In the genomic region with DNA sequence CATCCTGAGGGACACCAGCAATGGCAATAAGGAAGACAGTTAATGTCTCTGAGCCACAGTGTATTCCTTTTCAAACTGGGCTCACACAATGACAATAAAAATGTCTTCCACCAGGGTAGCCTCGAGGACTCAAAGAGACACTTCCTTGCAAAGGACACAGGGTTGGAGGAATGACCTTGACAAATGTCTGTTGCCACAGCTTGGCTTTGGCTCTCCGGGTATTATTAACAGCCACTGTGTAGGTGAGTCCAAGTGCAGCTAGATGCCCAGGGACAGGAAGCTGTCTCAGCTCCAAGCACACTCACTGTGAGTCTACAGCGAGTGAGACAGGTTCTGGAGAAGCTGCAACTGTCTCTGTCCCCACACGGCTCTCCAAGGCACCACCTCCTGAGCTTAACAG, we compare ENCODE assay signal across 14 mouse cellular contexts.
"Had no signal": no experiment of that assay in that cellular context is flagged by ENCODE, and none has a peak within 500 bp of the region (broad histone marks: within the 10 kb centered on the region; RNA-seq: fewer than 3 reads in every experiment).

No protein-coding gene starts in this region.

- H3K27ac ChIP-seq: kidney, embryonic 15.5 days; limb, embryonic 13.5 days; liver, embryonic 15.5 days; midbrain, embryonic 12.5 days; neural tube, embryonic 13.5 days had no signal

- H3K36me3 ChIP-seq: kidney, embryonic 15.5 days; limb, embryonic 13.5 days; liver, embryonic 15.5 days; midbrain, embryonic 12.5 days; neural tube, embryonic 13.5 days had no signal

- DNase-seq: left cerebral cortex, postnatal 4 days; lung, embryonic 14.5 days; lung, postnatal 14 days; right cerebral cortex, postnatal 4 days; spleen, adult 18-20 months; thymus, adult 18-20 months; thymus, postnatal 14 days had no signal

- H3K9ac ChIP-seq: kidney, embryonic 15.5 days; limb, embryonic 13.5 days; liver, embryonic 15.5 days; lung, embryonic 14.5 days; midbrain, embryonic 12.5 days; neural tube, embryonic 13.5 days had no signal

- H3K4me2 ChIP-seq: kidney, embryonic 15.5 days; limb, embryonic 13.5 days; liver, embryonic 11.5 days; liver, embryonic 15.5 days; lung, embryonic 14.5 days; midbrain, embryonic 12.5 days; neural tube, embryonic 13.5 days had no signal

- H3K4me3 ChIP-seq: kidney, embryonic 15.5 days; limb, embryonic 13.5 days; liver, embryonic 15.5 days; midbrain, embryonic 12.5 days; neural tube, embryonic 13.5 days had no signal

- H3K27me3 ChIP-seq: kidney, embryonic 15.5 days; limb, embryonic 13.5 days; liver, embryonic 15.5 days; midbrain, embryonic 12.5 days; neural tube, embryonic 13.5 days had no signal

- H3K4me1 ChIP-seq: midbrain, embryonic 12.5 days; neural tube, embryonic 13.5 days had no signal

- ATAC-seq: midbrain, embryonic 16.5 days had no signal

- H3K9me3 ChIP-seq: kidney, embryonic 15.5 days; limb, embryonic 13.5 days; liver, embryonic 15.5 days; midbrain, embryonic 12.5 days; neural tube, embryonic 13.5 days had no signal
